ENCODE assay signal across 18 mouse cellular contexts in the genomic region with DNA sequence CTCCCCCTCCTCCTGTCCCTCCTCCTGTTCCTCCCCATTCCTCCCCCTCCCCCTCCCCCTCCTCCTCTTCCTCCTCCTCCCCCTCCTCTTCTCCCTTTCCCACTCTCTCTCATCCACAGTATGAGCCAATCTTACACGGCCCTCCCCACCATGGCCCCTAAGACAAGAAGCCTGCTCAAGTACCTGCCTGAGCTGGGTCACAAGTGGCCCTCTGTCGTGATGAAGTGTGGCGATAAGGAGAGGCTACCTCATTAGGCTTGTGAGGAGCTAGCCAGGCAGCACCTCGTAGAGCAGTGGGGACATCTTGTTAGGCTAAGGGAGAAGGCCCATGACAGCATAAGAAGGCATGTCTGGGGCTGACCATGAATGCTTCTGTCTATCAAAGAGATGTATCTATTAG. TPM values are rescaled to one million over a fixed set of nuclear protein-coding genes. Genes with fewer than 3 reads are reported as not detected.
DNase-seq lines count a peak whose midpoint lies in the region; ATAC-seq lines count a peak whose summit lies in the region.
"Had no signal": no experiment of that assay in that cellular context is flagged by ENCODE, and none has a peak within 500 bp of the region (broad histone marks: within the 10 kb centered on the region; RNA-seq: fewer than 3 reads in every experiment).

No protein-coding gene starts in this region.

- no peaks in the 10 kb centered on the region for H3K36me3 ChIP-seq in forebrain, embryonic 14.5 days (ENCODE audit: control insufficient read depth, insufficient read depth, low read length)
- no peaks in the 10 kb centered on the region for H3K36me3 ChIP-seq in forebrain, embryonic 10.5 days (replicated peaks)
- no peaks in the 10 kb centered on the region for H3K36me3 ChIP-seq in midbrain, embryonic 16.5 days (ENCODE audit: control insufficient read depth, insufficient read depth, low read length)
- H3K36me3 ChIP-seq in midbrain, embryonic 10.5 days = no peaks in the 10 kb centered on the region
- H3K36me3 ChIP-seq: embryonic facial prominence, embryonic 15.5 days; limb, embryonic 12.5 days; liver, embryonic 13.5 days had no signal

- DNase-seq in forebrain, embryonic 14.5 days (ENCODE audit: low spot score) = no peak
- no peak for DNase-seq in forebrain, embryonic 10.5 days (ENCODE audit: extremely low spot score, low spot score)
- no peak for DNase-seq in midbrain, embryonic 10.5 days (ENCODE audit: low spot score)
- DNase-seq in lung, postnatal 25 days (ENCODE audit: low spot score) = peak; percentile 68
- no peak for DNase-seq in right cerebral cortex, postnatal 36 days (ENCODE audit: low spot score in 2 of 2)
- no peak for DNase-seq in heart, postnatal 25 days (ENCODE audit: low spot score)
- DNase-seq in thymus, postnatal 10 days (ENCODE audit: low spot score in 2 of 2) = no peak
- DNase-seq: embryo, embryonic 11 days; gastrocnemius, postnatal 14 days; heart, adult 2 months; liver, embryonic 13.5 days had no signal

- peak overlapping the region; percentile 5; the same call in 1 of the 2 replicates for H3K27ac ChIP-seq in forebrain, embryonic 14.5 days (ENCODE audit: low read depth, low read length)
- no peak overlapping the region for H3K27ac ChIP-seq in forebrain, embryonic 10.5 days
- peak overlapping the region; percentile 75 for H3K27ac ChIP-seq in midbrain, embryonic 16.5 days (ENCODE audit: low read length)
- H3K27ac ChIP-seq in midbrain, embryonic 10.5 days (replicated peaks) = no peak overlapping the region
- H3K27ac ChIP-seq: embryonic facial prominence, embryonic 15.5 days; heart, adult 2 months; kidney, postnatal 0 days; limb, embryonic 12.5 days; liver, embryonic 13.5 days had no signal

- no peak for ATAC-seq in forebrain, embryonic 14.5 days
- no peak for ATAC-seq in midbrain, embryonic 16.5 days

- 61% methylated on average over 4 of the region's 4 CpGs for WGBS in forebrain, embryonic 14.5 days
- WGBS in forebrain, embryonic 10.5 days = 69% methylated on average over 4 of the region's 4 CpGs
- WGBS in midbrain, embryonic 16.5 days = 69% methylated on average over 4 of the region's 4 CpGs
- 66% methylated on average over 4 of the region's 4 CpGs for WGBS in midbrain, embryonic 10.5 days

- H3K9me3 ChIP-seq in forebrain, embryonic 14.5 days (replicated peaks; ENCODE audit: control insufficient read depth, low read length) = no peaks in the 10 kb centered on the region
- no peaks in the 10 kb centered on the region for H3K9me3 ChIP-seq in forebrain, embryonic 10.5 days
- no peaks in the 10 kb centered on the region for H3K9me3 ChIP-seq in midbrain, embryonic 16.5 days (replicated peaks; ENCODE audit: control insufficient read depth, low read length, poor library complexity, severe bottlenecking)
- no peaks in the 10 kb centered on the region for H3K9me3 ChIP-seq in midbrain, embryonic 10.5 days (replicated peaks)
- H3K9me3 ChIP-seq: embryonic facial prominence, embryonic 15.5 days; limb, embryonic 12.5 days; liver, embryonic 13.5 days had no signal

- H3K4me2 ChIP-seq in forebrain, embryonic 14.5 days (ENCODE audit: low read length) = no peak overlapping the region
- no peak overlapping the region for H3K4me2 ChIP-seq in midbrain, embryonic 16.5 days (ENCODE audit: low read length)
- H3K4me2 ChIP-seq: embryonic facial prominence, embryonic 15.5 days; limb, embryonic 12.5 days; liver, embryonic 13.5 days had no signal

- no peaks in the 10 kb centered on the region for H3K27me3 ChIP-seq in forebrain, embryonic 14.5 days (replicated peaks; ENCODE audit: control insufficient read depth, insufficient read depth, low read length)
- 0 out of 2 replicates have a peak, but pooled peaks cover 4% of the 10 kb centered on the region for H3K27me3 ChIP-seq in forebrain, embryonic 10.5 days (ENCODE audit: poor library complexity, severe bottlenecking)
- no peaks in the 10 kb centered on the region for H3K27me3 ChIP-seq in midbrain, embryonic 16.5 days (ENCODE audit: control insufficient read depth, insufficient read depth, low read depth, low read length)
- H3K27me3 ChIP-seq in midbrain, embryonic 10.5 days (ENCODE audit: low read depth, poor library complexity, severe bottlenecking) = peaks cover 5% of the 10 kb centered on the region; the same call in 1 of the 2 replicates
- H3K27me3 ChIP-seq: embryonic facial prominence, embryonic 15.5 days; limb, embryonic 12.5 days had no signal

- 0 out of 2 replicates have a peak, but pooled peaks cover 6% of the 10 kb centered on the region for H3K4me1 ChIP-seq in forebrain, embryonic 14.5 days (ENCODE audit: control insufficient read depth, insufficient read depth, low read length)
- H3K4me1 ChIP-seq in forebrain, embryonic 10.5 days = peaks cover 14% of the 10 kb centered on the region
- H3K4me1 ChIP-seq in midbrain, embryonic 16.5 days (ENCODE audit: control insufficient read depth, insufficient read depth, low read length) = peaks cover 17% of the 10 kb centered on the region
- H3K4me1 ChIP-seq in midbrain, embryonic 10.5 days = peaks cover 23% of the 10 kb centered on the region
- H3K4me1 ChIP-seq: liver, embryonic 13.5 days had no signal

- intact Hi-C loops in heart, postnatal 25 days (cut with DNase I) = no loop called here

- no peak overlapping the region for H3K4me3 ChIP-seq in forebrain, embryonic 14.5 days (ENCODE audit: low read depth, low read length)
- no peak overlapping the region for H3K4me3 ChIP-seq in forebrain, embryonic 10.5 days
- H3K4me3 ChIP-seq in midbrain, embryonic 16.5 days (ENCODE audit: low read depth, low read length) = no peak overlapping the region
- H3K4me3 ChIP-seq in midbrain, embryonic 10.5 days = no peak overlapping the region
- H3K4me3 ChIP-seq: embryonic facial prominence, embryonic 15.5 days; heart, adult 2 months; limb, embryonic 12.5 days; liver, embryonic 13.5 days; myocyte had no signal

- H3K9ac ChIP-seq in forebrain, embryonic 14.5 days (ENCODE audit: low read length) = no peak overlapping the region
- H3K9ac ChIP-seq in midbrain, embryonic 16.5 days (ENCODE audit: low read depth, low read length) = no peak overlapping the region
- H3K9ac ChIP-seq: embryonic facial prominence, embryonic 15.5 days; limb, embryonic 12.5 days; liver, embryonic 13.5 days had no signal

RNA-seq across cellular contexts. Expression of gene Zcchc14, which starts 20.5 kb away (rescaled TPM):
- polyA plus RNA-seq in forebrain, embryonic 14.5 days (2014; fragmentation: Nextera tagmentation; extraction: Ambion mirVana) = 40.9 and 44.9 TPM in 2 replicates
- polyA plus RNA-seq in forebrain, embryonic 10.5 days (2016; fragmentation: Nextera tagmentation; extraction: Ambion mirVana) = 16.4 and 16.9 TPM in 2 replicates
- 23.9 and 28.2 TPM in 2 replicates for polyA plus RNA-seq in midbrain, embryonic 16.5 days (2015; fragmentation: Nextera tagmentation; extraction: Ambion mirVana)
- 14.9 and 18.6 TPM in 2 replicates for polyA plus RNA-seq in midbrain, embryonic 10.5 days (2016; fragmentation: Nextera tagmentation; extraction: Ambion mirVana)
- 10 to 100 TPM; 27.1 to 31.3 TPM for total RNA-seq in heart, postnatal 25 days (2021)

RNA-seq across cellular contexts. Expression of gene Jph3, which starts 56.3 kb away (rescaled TPM):
- 44.1 and 55.9 TPM in 2 replicates for polyA plus RNA-seq in forebrain, embryonic 14.5 days (2014; fragmentation: Nextera tagmentation; extraction: Ambion mirVana)
- 5.6 and 7.7 TPM in 2 replicates for polyA plus RNA-seq in forebrain, embryonic 10.5 days (2016; fragmentation: Nextera tagmentation; extraction: Ambion mirVana)
- 105 and 106 TPM in 2 replicates for polyA plus RNA-seq in midbrain, embryonic 16.5 days (2015; fragmentation: Nextera tagmentation; extraction: Ambion mirVana)
- 11.9 and 18.7 TPM in 2 replicates for polyA plus RNA-seq in midbrain, embryonic 10.5 days (2016; fragmentation: Nextera tagmentation; extraction: Ambion mirVana)
- total RNA-seq in heart, postnatal 25 days (2021) = not detected
- total RNA-seq: MEL had no signal
- polyA plus RNA-seq: myocyte; thymus, postnatal 0 days had no signal

Comparison
In these comparisons a context has a peak if more than half of its experiments do, and no peak if none do; other contexts are left out.
1. H3K27ac ChIP-seq: peak in forebrain, embryonic 14.5 days (single experiment) and midbrain, embryonic 16.5 days (single experiment); none in forebrain, embryonic 10.5 days (single experiment) and midbrain, embryonic 10.5 days (single experiment).